Mouse (Mus musculus): ENCODE data around the gene Sp1.
A peak's percentile ranks its signal among the peaks of the same experiment; 100 is the strongest.

Gene Sp1

DNA sequence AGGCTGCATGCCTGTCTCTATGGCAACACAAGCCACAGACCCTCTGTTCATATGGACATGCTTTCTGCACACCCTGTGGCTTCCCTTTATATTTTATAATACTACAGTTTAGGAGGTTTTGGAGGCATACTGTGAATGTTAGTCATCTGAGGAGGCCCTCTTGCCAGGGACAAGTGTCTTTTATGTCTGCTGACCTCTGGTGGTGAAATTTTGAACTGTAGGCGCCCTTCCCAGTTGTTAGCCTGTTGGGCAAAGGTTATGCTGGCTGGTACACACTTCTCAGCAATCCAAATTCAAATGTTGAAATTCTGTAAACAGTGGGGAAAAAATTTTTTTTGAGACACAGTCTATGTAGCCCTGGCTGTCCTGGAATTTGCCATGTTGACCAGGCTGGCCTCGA lies 36.5 kb downstream of the Sp1 start:
- peak; percentile 56 to 81 for DNase-seq

DNA sequence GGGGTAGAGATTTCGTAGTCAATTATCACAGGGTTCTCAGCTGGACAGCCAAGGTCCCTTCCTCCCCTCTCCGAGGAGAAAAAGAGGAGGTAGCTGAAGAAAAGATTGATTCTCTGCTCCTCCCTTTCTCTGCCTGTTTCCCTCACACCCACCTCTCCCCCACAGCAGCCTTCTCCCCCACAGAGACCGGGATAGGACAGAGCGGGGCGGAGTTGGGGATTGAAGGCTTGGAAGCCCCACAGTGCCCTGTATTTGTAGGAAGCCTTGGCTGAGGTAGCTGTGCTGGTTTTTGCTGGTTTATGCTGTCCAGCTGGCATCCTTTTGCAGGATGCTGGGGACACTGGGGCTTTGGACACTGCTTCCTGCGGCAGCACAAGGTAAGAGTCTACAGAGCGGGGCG lies 39.2 kb downstream of the Sp1 start, which contains the start of gene Amhr2:
Amhr2 (plus strand) TSS at position 222 of the 400 bp plus-strand sequence.
- no peak for DNase-seq

DNA sequence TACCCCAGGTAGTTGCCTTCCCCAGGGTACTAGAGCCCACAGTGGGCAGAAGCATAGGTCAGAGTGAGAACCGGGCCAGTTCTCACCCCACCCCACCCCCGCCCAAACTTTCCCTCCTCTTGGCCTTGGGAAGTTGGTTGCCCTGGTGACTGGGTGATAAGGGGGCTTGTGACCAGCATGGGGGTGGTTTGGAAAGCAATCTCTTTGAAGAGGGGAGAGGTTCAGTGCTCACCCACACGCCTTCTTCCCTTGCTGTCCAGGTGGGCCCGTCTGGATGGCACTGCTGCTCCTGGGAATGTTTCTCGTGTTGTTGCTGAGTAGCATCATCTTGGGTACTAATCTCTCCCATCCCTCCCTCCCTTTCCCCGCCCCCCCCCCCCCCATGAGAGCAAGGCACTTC lies 40.5 kb downstream of the Sp1 start:
- no peak for DNase-seq

DNA sequence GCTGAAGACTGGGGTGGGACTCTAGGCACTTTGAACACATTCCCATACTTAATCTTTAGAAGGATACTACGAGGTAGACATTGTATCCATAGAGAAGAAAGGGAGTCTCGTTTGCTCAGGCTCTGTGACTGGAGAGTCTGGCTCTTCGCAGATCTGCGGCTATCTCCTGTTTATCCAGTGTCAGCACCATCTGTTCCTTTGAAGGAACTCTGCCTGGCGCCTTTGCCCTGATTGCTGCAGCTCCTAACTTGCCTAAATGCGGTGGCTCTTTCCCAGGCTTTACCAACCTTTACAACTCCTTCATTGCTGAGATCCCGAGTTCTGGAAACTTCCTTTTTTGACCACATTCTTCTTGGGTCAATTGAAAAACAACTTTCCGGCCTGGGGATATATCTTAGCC lies 43.4 kb downstream of the Sp1 start:
- no peak for DNase-seq

DNA sequence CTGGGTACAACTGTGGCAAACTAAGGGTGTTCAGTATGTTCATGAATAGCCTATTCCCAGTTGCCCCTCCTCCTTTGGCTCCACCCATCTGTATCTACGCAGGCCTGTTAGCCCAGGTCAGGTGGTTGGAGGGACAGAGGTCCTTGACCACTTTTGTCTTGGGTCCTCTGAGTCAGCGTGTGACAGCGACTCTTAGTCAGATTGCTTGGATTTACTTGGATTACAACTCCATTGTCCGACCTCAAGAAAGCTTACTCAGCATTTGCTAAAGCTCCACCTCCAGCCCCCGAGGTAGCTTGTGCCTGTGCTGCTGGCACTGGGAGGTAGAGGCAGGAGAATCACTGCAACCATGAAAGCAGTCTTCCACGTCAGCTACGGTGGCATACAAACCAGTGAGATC lies 45.0 kb downstream of the Sp1 start:
- no peak for DNase-seq

DNA sequence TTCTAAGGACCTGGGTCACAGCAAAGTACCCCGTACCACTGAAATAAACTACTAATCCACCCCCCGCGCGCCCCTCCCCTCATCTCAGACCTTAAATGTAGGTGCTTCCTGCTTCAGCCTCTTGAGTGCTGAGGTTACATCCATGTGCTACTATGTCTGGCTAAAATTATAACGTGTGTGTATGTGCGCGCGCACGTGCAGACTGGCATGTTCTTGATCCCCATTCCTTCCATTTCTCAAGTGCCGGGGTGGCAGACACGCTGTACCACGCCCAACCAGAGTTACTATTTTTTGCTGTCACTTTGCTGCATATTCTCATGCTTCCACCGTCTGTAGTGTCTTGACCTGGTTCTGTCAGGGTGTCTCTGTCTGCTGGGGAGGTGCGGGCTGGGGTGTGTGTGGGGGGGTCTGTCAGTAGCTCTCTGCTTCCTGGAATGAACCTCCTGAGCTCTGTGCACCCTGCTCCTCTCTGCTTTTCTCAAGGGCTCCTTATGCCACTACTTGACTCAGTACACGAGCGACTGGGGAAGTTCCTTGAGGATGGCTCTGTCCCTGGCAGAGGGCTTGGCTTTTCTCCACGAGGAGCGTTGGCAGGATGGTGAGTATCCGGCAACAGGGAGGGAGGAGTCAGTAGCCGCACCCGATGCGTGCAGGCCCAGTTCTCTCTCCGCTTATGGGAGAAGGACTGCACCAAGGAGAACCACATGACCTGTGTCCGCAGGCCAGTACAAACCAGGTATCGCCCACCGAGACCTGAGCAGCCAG lies 45.9 kb downstream of the Sp1 start:
- no peak for DNase-seq

DNA sequence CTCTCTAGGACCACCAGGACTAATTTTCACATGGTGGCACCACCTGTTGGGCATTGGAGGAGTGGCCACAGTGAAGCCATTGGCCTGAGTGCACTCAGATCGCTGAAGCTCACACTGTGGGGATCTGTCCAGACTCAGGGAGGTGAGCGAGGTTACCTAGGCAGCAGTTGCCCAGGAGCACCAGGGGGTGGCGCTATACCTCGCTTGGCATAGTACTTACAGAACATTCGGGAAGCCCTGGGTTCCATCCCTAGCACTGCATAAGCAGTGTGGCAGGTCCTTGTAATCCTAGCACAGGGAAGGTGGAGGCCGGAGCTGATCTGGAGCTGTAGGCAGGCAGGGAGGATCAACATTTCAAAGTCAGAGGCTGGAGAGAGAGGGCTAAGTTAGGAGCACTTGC lies 50.0 kb downstream of the Sp1 start:
- no peak for DNase-seq

DNA sequence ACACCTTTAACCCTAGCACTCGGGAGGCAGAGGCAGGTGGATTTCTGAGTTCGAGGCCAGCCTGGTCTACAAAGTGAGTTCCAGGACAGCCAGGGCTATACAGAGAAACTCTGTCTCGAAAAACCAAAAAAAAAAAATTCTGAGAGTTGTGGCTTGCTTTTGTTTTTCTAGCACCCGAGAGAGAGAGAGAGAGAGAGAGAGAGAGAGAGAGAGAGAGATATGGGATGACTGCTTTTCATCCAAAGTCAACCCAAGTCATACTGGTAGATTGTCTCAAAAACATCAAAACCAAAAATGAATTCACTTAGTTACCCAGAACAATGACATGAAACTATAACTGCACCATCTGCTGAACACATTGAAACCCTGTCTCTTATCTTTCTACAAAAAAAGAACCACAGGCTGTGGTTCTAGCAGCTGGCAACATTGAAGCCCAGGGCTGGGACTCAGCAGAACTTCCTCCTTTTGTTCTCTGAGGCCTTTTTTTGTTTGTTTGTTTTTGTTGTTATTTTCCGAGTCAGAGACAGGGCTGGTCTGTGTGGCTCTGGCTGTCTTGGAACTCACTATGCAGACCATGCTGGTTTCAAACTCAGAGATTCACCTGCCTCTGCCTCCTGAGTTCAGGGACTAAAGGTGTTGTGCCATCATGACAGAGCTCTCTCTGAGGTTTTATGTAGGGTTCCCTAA lies 52.2 kb downstream of the Sp1 start:
- no peak for DNase-seq

DNA sequence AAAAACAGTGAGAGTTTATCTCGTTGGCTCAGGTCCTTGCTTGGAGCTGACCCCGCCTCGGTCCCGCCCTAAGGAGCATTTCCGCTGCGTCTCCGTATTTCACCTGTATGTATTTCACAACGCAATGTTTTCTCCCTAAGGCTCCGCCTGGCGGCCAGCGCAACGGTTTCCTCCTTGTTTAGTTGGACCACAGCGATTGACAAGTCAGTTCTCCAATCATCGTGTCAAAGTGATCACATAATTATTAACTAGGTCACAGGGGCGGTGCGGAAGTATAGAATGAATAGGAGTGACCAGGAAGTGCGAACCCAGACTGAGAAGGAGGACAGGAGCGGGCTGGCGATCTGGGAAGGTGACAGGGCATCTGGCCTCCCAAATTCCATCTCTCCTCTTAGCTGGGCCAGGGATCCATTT lies 53.0 kb downstream of the Sp1 start, which contains the start of gene Prr13:
Prr13 (plus strand) TSS at position 125 of the 414 bp plus-strand sequence.
- DNase-seq, result peak; percentile 89 to 90

DNA sequence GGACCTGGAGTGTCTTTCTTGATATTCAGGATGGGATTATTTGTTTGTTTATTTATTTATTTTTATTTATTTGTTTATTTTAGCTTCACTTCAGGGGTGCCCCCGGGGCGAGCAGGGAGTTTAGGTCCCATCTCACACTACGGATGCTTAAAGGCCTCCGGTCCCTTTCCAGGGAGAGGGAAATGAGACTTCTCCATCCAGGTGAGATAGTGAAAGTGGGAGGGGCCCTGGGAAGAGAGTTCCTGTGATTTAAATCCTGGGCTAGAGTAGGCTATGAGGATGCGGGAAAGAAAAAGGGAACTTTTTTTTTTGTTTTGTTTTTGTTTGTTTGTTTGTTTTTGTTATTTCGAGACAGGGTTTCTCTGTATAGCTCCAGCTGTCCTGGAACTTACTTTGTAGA lies 53.4 kb downstream of the Sp1 start:
- DNase-seq, result no peak

DNA sequence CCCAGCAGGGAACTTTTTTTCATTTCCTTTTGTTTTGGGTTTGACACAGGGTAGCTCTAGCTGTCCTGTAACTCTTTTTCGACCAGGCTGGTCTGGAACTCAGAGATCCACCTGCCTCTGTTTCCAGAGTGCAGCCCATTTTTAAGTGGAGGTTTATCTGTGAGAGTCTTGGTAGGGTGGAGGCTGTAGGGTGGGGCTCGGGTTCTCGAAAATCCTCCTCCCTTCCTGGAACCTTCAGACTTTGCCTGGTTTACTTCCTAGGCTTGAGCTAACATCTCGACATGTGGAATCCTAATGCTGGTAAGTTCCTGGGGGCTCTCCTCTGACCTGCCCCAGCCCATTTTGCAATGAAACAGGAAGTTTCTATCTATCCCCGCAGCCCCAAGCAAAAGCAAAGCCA lies 53.9 kb downstream of the Sp1 start:
- DNase-seq, result no peak

DNA sequence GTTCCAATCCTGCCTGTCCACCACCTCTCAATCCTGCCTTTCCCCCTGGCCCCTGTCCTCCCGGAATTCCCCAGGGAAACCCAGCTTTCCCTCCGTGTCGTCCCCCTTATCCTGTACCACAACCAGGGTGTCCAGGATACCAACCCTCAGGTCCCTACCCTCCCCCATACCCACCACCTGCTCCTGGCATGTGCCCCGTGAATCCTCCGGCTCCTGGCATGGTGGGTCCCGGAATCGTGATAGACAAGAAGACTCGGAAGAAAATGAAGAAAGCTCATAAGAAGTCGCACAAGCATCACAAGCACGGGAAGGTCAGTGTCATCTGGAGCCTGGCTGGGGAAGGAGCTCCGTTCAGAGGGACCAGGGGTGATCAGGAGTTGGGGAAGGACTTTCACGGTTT lies 54.5 kb downstream of the Sp1 start:
- no peak for DNase-seq

DNA sequence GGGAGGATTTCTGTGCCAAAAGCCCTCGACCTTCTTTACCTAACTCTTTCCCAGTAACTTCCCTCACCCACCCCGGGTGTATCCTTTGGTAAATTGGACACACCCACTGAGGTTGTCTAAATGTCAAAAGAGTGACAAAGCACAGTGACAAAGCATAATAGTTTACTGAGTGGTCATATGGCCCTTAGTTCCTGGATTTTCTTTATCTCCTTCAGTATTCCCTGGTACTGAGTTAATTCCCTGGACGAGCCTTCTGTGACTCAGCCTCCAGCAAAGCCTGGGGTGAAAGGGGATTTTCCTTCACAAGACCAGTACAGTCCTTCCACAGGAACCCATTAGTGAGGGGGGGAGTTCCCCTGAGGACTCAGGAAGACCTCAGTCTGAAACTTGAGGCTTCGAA lies 55.0 kb downstream of the Sp1 start:
- no peak for DNase-seq

DNA sequence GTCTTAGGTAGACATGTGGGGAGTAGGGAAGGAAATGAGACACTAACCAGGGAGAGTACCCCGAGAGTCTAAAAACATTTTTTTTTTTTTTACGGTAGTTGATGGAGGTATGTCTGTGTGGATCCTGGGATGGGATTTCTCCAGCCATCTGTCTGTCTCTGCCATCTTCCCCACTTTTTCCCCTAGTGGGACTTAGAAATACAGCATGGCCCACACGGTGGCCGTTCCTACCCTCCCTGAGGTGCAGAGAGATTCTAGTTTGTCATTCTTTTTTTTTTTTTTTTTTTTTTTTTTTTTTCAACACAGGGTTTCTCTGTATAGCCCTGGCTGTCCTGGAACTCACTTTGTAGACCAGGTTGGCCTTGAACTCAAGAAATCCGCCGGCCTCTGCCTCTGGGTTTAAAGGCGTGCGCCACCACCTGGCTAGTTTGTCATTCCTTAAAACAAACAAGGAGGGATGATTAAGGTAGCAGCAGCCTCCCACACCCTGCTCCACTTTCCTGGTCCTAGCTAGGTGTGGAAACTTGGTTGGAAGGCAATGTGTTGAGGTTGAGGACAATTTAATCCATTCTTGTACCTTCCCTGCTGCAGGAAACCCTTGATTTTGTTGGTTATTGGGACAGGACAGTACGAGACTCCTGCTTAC lies 55.6 kb downstream of the Sp1 start:
- no peak for DNase-seq

DNA sequence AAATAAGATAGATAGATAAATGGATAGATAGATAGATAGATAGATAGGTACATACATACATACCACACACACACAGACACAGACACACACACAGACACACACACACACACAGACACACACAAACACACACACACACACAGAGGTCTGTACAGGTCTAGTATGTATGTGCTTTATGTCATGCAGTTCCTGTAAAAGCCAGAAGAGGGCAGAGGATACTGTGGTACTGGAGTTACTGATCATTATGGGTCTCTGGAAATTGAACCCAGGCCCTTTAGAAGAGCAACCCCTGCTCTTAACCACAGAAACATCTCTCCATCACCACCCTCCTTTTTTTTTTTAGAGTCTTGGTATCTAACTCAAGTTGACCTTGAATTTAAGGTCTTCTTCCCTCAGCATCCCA lies 57.7 kb downstream of the Sp1 start:
- DNase-seq, result no peak

DNA sequence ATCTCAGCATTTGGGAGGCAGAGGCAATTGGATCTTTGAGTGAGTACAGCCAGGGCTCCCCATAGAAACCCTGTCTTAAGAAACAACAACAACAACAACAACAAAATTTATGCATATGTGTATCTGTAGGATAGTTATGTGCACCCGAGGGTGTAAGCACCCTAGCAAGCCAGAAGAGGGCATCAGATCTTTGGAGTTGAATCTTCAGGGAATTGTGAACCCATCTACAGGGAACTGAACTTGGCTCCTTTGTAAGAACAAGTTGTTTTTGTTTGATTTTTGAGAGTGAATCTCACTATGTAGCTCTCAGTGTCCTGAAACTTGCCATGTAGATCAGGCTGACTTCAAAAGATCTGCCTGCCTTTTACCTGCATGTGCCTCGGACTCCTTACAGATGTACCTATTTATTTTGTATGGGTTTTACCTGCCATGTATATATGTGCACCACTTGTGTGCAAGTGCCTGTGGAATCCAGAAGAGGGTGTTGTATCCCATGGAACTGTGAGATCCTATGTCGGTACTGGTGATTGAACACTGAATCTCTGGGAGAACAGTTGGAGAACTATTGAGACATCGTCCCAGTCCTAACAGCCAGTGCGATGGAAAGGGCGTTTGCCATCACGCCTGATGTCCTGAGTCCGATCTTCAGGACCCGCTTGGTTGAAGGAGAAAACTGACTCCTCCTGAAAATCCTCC lies 62.9 kb downstream of the Sp1 start:
- no peak for DNase-seq

DNA sequence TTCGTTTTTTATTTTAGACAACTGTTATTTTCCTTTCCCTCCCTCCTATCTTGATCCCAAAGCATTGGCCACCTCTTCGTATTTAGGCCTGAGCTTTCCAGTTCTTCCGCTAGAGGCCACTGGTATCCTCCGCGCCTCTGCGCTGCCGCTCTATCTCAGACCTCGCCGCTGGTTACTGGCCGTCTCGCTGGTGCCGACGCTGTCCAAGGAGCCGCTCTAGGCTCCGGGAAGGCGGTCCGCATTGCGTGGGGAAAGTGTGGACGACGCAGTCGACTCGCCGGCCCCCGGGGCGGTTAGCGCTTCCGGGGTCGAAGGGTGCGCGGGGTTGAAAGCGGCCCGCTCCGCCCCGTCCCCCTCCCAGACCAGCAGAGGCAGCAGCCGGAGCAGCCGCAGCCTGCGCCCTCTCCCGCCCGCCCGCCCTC lies 64.3 kb downstream of the Sp1 start, which contains the start of gene Pcbp2:
Pcbp2 (plus strand) TSS at position 357 of the 422 bp plus-strand sequence.
- DNase-seq, result peak; percentile 88 to 94

DNA sequence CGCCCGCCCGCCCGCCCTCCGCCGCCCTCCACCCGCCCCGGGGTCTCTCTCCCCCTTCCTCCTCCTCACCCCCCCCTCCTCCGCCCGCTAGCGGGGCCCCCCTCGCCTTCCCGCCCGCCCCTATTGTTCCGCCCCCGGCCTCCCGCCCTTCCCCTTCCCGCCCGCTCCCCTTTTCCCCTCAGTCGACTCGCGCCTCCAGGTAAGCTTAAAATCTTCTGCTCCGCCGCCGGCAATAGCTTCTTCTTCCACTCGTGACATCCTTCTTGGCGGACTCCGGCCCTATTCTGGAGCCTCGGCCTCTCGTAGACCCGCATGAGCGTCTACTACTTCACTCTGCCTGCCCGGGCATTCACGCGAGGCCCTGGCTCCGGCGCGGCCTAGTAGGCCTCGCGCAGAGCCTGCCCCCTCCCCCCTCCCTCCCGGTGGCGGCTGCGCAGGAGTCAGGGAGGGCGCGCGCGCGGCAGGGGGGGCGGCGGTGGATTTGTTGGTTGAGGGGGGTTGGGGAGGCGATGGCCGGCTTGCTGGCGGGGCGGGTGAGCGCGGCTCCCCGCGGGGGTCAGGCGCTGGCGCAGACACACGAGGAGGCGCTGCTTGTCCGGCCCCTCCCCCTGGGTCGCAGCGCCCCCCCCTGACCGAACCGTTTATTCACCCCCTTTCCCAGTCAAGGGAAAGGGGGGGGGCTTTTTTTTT lies 64.8 kb downstream of the Sp1 start:
- DNase-seq, result peak; percentile 68 to 73

DNA sequence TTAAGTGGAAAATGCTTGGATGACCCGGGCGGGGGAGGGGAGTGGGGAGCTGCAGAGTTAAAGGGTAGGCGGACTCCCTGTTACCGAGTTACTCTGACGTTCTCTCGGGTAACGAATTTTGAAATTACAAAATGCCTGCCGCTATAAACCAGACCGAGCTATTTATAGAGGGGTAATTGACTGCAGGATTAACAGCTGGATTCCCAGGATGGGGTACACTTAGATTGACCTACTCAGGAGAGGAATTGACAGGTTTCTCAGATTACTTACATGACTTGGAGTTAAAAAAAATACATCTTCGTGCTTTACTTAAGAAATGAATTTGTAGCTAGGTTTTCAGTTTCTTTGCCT lies 65.3 kb downstream of the Sp1 start:
- no peak for DNase-seq

DNA sequence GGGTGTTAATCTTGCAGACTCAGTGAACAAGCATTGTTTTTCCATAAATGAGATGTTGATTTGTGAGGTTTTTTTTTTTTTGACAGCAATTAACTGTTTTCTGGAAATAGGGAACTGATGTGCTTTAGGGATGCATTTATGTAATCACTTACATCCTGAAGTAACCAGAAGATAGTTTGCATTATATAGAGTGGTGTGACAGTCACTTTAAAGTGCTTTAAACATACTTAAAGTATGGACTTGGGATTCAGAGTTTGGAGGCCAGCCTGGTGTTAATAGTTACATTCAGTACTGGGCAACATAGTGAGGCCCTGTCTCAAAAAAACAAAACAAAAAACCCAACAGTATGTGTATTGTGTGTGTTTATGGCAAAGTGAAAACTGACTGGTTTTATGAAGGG lies 65.8 kb downstream of the Sp1 start:
- no peak for DNase-seq

DNA sequence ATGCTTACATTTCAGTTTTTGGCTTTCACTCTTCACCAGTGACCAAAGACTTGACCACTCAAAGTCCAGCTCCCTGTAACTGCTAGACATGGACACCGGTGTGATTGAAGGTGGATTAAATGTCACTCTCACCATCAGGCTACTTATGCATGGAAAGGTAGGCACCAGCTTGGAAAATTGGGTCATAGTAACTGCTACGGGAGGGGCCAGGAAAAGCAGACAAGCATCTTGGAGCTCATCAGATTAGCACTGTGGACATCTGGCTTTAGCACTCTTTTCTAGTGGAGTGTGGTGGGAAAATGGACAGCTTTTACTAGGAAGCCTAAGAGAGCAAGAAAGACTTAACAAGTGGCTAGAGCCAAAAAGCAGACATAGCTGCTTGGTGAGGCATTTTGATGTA lies 67.3 kb downstream of the Sp1 start:
- no peak for DNase-seq

DNA sequence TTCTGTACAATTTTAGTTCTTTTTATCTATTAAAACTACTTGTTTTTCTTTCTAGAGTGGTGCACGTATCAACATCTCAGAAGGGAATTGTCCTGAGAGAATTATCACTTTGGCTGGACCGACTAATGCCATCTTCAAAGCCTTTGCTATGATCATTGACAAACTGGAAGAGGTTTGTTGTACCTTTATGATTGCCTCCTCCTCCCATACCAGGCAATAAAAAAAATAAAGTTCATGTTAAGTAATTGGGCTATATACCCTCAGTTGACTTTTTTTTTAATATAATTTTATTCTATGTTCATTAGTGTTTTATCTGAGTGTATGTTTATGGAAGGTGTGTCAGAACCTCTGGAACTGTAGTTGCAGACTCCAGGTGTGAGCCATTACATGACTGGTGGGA lies 68.6 kb downstream of the Sp1 start:
- DNase-seq, result no peak

DNA sequence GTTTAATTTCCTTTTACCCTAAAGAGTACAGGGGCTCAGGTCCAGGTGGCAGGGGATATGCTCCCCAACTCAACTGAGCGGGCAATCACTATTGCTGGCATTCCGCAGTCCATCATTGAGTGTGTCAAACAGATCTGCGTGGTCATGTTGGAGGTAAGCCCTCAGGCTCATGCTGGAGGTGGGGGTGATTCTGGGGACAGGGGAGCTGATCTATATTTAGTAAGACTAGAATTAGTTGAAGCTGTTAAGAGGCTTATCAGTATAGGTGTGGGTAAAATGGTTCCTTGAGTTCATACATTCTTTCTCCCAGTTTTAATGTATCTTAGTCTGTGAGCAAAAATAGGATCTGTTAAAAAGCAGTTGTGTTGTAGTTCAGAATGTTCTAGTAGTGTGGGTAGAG lies 77.2 kb downstream of the Sp1 start:
- no peak for DNase-seq

Data from spleen, adult 18-20 months (tissue).